Mouse (Mus musculus) c-Kit-negative CD71-positive TER-119-positive erythroid progenitor cells, embryonic 14.5 days (primary cell): ENCODE data around the gene Serpinb9b.

ENCODE experiments used
- DNase-seq: peaks from one replicate; pipeline ENCODE4 v3.0.0-alpha.2; 2013; ENCODE audit warnings: low read depth, low spot score

The Serpinb9b gene

DNA sequence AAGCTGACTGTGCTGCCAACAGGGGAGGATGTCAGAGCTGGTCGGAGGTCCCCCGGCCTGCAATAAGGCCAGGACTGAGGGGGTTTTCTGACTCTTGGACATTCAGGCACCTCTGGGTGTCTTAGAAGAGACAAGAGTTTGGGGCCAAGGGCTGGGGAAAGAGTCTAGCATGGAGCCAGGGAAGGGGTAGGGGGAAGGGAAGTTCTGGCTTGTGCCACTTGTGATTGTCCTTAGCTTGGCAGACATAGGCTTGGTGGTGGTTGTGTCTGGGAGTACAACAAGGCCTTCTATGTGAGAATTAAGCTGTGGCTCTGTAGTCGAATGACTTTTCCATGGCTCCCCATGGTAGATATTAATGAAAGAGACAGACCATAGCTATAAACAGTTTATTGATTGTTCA lies 16.3 kb downstream of the Serpinb9b start:
- no peak for DNase-seq

DNA sequence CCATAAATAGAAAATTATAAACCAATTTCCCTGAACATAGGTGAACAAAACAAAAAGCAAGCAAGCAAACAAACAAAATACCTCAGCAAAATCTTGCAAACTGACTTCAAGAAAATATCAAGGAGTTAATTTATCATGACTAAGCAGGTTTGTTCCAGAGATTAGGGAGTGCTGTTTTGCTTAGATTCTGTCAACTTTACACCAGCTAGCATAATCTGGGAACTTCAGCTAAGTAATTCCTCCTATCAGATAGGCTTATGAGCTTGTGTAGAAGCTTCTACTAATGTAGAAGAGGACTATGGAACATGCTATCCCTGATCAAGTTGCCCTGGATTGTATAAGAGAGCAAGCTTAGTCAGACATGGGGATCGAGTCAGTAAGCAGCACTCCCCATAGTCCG lies 20.0 kb downstream of the Serpinb9b start:
- no peak for DNase-seq

DNA sequence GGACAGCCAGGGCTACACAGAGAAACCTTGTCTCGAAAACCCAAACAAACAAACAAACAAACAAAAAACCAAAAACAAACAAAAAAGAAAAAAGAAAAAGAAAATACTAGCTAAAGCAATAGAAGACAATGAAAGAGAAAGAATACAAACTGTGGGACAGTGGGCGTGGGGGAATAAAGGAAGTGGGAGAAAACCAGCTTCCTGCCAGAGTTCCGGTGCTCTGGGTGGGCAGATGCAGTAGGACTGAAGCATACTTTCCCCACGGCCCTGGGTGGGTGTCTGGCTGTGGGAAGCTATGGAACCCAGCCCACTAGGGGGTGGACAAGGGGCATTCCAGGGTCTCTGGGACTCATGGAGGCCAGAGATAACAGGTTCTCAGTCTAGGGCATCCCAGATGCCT lies 21.0 kb downstream of the Serpinb9b start:
- no peak for DNase-seq

DNA sequence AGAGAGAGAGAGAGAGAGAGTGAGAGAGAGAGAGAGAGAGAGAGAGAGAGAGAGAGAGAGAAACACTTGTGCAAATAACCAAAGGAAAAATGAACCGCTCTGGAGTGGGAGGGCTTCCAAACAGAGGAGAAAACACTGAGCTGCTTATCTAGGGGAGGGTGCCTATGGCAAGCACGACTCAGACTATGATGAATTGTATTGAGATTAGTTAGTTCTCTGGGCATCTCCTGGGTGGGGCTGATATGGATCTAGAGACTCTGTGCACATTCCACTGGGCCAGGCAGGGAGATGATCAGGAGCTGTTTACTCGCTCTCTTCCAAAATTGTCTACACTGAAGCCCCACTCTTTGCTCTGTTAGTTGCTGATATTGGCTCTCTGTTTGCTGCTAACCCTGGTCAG lies 24.5 kb downstream of the Serpinb9b start:
- DNase-seq: no peak

DNA sequence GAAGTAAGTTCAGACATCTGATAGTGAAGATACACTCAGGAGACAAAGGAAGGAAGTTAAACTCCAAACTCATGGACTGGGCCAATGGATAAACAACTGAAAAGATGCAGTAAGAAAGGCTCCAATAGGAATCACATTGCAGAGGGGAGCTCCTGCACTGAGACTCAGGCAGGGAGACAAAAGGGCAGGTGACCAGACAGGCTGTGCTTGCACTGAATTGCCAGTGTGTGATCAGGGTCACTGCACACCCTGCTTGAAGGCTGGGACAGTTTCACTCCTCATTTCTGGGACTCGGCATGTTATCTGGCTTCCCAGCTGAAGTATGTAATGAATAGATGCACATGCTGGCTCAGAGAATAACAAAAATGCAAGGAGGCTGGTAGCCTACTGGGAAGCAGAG lies 35.8 kb downstream of the Serpinb9b start:
- no peak for DNase-seq

DNA sequence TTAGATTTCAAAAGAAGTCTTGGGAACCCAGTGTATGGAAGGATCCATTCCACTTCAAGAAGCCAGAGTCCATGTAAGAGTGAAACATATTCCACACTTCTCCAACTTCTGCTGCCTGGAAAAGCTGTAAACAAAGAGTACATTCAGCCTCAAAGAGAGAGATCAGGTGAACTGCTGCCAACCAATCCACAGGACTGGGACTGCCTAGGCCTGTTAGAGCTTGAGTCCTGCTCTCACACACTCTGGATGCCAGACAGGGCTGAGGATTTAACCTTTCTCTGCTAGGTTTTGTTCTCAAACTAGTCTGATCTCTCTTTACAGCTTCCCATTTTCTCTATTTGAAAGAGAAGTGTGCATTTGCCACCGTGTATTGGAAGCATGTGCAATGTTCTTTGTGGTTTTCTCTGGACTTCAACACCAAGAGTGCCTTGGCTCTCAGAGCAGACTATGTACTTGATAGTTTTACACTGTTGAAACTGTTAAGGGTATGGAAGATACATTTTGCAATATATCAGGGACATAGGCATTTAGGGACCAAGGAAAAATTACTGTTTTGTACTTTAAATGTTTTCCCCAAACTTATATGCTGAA lies 40.3 kb downstream of the Serpinb9b start:
- DNase-seq: no peak

DNA sequence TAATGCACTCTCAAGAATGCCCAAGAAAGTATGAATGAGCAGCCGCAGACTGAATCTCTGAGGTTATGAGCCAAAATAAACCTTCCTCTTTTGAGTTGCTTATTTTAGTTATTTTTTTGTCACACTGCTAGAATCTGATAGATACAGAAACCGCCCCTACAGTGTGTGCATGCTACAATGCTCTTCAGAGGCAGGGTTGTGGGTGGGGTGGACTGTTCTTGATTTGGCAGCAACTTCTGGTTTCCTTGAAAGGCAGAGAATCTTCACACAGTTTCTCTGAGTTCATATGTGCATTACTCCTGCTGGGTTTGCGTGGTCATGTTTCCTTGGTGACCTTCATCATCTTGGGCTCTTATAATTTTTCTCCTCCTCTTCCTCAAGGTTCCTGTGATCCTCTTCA lies 40.9 kb downstream of the Serpinb9b start:
- DNase-seq: no peak

DNA sequence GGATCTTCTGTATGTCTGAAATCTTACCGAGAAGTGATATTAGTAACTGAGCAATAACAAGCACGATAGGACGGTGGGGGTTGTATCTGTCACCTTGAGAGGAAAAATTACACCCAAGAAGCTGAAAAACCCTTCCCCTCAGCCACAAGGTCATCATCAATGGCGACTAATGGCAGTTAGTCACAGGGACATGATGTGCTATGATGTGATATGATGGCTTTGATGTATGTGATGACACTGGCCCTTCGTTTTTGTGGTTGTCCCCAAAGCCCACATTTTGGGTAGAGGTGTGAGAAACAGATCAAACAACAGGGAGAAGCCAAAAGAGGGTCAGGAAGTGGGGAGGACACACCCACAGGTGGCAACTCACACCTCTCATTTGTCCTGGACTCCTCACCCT lies 44.6 kb downstream of the Serpinb9b start:
- DNase-seq: no peak

DNA sequence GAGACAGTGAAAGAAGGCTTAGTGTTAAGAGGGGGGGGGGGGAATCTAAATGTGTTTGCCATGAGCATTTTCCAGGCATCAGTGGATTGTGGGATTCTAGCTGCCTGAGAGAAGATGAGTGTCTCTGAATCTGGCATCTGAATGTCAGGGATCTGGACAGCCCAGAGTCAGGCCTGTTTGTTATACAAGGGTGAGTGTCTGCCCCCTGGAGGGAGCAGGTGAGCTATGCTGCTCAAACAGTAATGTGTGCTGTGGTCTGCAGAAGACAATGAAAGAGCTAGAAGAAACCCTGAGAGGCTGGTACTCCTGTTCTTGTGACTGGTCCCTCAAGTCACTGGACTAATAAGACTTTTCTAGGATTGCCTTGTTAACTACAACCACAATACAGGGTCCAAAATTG lies 46.8 kb downstream of the Serpinb9b start:
- no peak for DNase-seq

DNA sequence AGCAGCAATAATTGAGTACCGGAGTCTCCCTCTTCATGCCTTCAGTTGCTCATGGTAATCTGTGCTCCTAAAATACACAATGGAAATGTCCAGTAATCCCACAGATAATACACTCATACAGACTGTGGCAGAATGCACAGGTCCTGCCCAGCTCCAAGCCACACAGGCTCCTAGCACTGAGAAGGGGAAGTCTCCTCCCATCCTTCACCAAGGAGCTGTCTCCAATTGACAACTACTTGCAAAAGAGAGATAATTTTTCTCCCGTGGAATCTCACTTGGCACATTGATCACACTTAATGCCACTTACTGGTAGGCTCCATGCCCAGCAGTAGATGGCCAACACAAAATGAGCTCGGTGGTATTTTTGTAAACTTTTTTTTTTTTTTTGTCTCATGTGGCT lies 49.0 kb downstream of the Serpinb9b start:
- no peak for DNase-seq

DNA sequence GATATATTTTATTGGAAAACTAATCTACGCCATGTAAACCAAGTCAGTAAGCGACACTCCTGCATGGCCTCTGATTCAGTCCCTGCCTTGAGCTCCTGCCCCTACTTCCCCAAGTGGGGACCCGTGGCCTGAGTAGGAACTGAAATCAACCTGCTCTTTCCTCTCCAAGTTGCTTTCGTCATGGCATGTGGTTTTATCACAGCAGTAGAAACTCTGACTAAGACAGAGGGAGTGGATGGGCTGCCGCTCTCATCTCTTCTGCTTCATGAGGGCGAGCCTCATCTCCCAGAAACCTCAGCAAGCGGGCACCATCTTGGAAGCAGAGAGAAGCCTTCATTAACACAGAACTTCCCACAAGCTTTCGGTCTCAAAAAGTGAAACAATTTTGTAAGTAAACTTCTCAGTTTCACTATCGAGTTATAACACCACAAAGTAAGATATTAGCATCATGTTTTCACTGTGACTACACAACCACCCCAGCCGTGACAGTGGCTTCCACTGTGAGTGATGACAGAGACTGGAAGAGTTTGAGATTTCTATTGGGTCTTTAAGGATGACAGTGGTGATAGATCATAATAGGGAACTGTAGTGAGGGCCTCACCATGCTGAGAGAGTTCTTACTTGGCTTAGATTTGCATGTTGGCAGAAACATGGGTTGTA lies 49.9 kb downstream of the Serpinb9b start:
- DNase-seq: no peak

DNA sequence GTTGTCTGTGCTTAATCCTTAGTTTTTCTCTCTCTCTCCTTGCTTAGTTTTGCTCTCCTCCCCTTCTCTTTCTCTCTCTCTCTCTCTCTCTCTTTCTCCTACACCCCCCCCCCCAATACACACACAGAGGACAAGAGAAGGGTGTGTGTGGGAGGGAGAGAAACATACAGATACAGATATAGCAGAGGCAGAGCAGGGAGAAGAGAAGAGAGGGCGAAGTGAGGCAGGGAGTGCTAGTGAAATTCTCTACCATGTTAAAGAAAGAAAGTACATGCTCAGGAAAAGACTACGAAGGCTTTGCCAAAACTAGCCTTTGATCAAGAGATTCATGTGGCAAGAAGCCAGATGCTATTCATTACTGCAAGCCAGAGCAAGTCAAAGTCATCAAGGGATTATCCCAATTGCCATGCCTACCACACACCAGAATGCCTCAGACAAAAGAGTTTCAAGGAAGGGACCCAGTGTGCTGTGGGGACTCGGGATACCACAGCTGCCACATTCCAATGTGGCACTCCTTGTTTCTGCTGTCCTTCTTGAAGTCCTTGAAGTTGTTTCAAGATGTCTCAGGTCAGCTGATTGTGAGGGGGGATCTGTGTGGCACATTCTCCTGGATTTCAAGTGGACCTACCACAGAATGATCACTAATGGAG lies 51.0 kb downstream of the Serpinb9b start, which contains the start of gene Serpinb1b:
Gene Serpinb1b, plus strand, starts transcription at position 520 of the 650 bp plus-strand sequence.
- no peak for DNase-seq

DNA sequence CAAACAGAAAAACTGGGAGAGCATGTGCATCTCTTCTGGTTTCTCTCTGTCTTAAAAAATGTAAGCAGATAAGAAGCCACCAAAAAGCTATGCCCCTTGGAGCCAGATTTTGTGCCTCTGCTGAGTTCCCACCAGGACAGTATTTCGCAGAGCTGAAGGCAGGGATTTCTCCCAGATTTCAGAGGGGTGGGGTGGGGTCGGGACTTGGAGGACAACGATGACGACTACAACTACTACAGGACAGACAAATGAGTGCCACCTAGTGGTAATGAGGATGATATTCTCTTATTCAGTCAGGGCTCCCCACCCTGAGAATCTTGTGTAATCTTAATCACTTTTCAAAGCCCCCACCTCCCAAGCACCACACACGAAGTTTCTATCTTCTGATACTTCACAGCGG lies 52.2 kb downstream of the Serpinb9b start:
- DNase-seq: no peak

DNA sequence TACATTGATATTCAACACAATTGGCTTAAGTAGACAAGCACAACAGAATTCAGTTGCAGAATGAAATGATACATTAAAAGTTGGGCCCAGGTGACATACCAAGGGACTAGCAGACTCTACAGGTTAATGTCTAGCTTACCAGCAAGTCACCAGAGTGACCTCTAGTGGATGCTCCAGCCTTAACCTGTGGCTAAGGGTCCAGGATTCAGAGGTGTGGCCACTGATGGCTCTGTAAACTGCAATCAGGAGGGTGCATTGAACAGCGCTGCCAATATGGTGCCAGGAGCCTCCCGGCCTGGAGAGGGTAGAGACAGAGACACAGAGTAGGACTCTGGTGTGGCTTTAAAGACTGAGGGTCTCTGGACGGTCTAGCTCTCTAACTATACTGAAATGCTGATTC lies 53.1 kb downstream of the Serpinb9b start:
- DNase-seq: no peak

DNA sequence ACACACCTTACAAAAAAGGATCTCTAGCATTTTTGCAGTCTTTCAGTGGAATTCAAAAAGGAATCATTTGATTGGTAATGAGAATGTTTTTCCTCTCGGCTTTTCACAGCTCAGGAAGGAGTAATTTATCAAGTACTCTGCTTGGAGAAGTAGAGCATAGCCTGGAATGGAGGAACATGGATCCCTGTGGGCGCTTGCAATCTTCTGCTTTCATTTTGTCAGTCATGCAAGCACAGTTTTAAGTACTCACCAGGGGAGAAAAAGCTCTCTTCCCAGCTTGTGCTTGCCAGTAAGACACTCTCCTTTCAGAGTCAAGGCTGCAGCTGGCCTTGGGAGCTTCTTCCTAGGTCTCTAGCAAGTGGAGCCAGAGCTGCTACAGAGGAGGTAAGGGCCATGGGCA lies 56.6 kb downstream of the Serpinb9b start:
- no peak for DNase-seq

DNA sequence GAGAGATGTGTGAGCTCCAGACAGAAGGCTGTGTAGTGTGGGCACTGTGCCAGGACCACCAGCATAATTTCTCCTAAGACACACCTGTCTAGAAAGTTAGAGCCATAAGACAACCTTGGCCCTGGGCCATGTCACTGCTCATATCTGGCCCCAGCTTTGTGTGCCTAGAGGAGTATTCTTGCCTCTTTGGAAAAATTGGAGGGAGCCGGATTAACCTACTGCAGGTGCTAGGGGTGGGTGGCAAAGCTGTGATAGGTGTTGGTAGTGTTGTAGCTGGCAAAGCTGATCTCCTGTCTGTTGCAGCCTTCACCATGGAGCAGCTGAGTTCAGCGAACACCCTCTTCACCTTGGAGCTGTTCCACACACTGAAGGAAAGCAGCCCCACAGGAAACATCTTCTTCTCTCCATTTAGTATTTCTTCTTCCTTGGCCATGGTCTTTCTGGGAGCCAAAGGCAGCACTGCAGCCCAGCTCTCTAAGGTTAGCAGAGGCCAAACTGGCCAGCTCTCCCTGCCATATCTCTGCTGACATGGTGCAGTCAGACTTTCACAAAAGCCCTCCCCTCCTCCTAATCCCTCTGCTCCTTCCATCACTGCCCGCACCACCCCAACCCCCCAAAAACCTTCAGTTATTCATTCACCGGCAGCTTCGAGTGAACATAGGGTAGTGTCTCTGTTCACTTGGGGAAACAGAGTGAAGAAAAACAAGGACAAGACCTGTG lies 57.9 kb downstream of the Serpinb9b start:
- no peak for DNase-seq

DNA sequence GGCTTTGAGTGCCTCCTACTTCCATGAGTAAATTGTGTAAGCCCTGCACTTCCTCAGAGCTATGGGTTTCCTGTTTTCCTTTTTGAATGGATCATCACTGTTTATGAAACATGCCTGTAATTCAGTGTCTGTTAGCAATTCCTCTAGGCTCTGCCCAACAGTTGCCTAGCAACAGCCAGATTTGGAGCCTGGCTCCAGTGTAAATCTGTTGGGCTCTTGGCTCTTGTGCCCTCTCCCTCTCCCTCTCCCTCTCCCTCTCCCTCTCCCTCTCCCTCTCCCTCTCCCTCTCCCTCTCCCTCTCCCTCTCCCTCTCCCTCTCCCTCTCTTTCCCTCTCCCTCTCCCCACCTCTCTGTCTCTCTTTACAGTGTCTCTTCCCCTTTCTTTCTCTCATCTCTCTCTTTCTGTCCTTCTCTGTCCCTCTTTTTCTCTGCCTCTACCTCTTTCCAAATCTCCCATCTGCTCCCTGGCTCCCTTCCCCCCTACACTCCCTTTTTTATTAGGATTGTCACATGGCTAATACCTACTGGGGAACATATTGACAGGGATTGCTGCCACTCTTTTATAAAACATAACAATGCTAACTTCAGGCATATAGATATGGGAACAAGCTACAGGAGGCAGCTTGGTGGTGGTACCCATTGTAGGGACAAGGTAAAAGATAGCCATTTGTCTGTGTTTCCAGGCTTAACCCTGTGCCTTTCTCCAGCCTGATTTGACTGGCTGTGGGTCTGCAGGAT lies 58.6 kb downstream of the Serpinb9b start:
- DNase-seq: no peak

DNA sequence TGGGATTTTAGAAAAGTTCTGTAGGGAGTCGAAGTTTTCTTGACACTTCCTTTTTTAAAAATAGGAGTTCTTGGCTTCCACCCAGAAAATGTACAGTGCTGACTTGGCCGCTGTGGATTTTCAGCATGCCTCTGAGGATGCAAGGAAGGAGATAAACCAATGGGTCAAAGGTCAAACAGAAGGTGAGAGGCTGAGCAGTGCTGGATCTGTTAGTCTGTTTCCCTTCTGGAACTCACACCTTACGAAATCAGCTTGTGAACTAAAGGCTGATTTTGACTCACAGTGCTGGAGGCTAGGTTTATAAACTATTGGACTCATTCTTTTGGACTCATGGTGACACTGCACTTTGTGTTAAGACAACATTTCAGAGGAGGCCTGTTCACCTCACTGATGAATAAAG lies 62.4 kb downstream of the Serpinb9b start:
- no peak for DNase-seq

DNA sequence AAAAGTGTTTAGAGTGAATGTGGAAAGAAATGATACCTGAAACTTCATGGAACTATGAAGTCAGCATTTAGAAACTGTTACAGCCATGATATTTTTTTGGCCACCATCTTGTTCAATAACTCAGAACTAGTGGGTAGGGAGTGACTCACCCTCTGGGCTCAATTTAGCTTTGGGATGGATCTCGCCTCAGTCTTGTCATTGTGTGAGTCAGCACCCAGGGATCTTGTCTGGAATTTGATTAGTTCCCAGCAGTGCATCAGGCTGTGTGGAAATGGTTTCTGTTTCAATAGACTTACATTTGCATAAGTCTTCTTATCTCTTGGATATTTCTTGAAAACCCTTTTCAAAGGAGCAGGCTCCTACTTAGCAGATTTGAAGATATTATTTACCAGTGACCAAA lies 63.3 kb downstream of the Serpinb9b start:
- DNase-seq: no peak

DNA sequence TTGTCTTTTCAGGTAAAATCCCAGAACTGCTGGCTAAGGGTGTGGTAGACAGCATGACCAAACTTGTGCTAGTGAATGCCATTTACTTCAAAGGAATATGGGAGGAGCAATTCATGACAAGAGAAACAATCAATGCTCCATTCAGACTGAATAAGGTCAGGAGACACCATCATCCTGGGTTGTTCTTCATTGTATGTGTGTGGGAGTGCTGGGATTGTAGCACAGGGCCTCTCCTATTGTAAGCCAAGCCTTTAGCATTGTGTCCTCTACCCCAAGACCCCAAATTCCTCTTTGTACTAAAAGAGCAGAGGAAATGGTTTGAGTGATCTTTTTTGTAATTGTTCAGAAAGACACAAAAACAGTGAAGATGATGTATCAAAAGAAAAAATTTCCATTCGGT lies 64.1 kb downstream of the Serpinb9b start:
- no peak for DNase-seq
